Mouse (Mus musculus) retina, adult 2 months (tissue): ENCODE data around the gene Mansc4.

ENCODE experiments used
- DNase-seq: peaks from one replicate; pipeline ENCODE4 v3.0.0-alpha.2; 2012; ENCODE audit warnings: low read depth, low spot score

Gene Mansc4

DNA sequence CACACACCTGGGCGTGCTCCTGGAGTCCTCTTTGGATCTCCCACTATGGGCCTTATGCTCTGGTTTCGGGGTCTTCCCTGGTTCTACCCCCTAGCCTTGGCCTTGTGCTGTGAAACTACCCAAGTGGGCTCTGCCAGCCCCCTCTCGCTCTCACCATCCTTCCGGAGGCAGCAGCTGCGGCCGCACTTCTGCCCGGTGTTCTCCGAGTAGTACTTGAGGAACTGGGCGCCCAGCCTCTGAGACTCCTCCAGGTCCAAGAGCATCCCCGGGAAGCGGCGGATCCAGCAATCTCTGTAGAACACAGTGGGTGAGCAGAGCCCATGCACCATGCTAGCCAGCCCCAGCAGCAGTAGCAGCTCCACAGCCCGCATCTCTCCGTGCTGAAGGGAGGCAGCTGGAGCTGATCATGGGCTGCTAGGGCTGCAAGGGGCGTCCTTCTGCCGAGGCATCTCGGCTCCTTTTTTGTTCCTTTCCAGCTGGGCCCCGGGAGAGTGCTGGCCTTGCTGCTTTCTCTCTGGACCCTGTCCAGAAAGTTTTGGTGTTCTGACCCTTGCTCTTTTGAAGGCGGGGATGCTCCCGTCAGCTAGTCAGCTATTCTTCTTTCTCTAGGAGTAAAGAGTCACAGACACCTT, at the start of gene Mansc4:
Gene Mansc4 (minus strand): TSS at position 439 of the 632 bp plus-strand sequence.
- DNase-seq: no peak

GRCm38 (mm10) chr6:147127239-147127638, 40.4 kb upstream of the Mansc4 start:
- DNase-seq: no peak

DNA sequence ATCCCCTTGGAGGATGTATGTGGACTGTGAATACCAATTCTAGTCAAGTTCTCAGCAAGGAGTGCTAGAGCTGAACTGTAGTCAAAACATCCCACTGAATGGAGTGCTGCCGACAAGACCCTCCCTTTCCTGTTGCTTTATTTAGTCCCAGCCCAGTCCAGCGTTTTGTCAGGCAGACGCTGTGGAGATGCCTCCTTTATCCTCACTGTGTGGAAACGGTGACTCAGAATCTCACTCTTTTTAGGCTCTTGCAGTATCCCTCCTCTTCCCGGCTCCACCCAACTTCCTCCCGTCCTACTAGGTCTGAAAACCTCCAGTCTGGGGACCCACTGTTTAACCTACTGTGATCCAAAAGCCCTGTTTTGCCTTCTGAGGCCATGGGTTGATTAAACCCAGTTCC, 34.5 kb upstream of the Mansc4 start:
- no peak for DNase-seq

DNA sequence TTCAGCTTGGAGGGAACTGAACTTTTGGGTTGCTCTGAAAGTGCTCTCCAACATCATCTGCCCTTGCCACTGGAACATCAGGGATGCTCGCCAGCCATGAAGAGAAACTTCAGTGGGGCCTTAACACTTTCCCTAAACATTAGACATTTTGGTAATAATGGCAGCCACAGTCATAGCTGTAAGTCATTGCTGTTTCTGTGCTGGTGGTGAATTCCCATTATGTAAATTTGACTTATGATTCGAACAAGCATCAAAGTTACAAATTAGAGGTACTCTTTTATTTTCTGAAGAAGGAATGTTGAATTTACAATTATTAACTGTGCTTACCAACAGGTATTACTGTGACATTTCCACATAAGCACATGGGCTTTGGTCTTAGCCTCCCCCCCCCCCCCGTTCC, 31.4 kb upstream of the Mansc4 start:
- no peak for DNase-seq

DNA sequence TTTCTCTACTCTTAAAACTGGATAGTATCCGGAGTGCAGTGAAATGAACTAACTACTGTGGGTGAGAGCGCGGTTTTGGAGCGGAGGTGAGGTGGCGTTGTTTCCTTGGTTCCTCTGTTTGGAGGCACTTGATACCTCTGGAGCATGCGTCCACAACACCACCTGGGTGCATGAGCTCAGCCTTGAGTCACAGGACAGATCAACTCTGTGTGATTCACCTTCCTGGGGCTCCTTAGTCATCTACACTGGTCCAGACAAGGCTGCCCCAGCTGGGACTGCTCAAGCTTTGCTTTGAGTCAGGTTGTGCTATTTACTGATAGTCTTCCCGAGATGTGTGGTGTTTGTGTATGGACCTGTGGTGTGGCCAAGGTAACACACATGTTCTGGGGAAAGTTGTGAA, 30.9 kb upstream of the Mansc4 start:
- no peak for DNase-seq

- peak; percentile 54 for DNase-seq
Measured at GRCm38 (mm10) chr6:147116579-147116978, 29.7 kb upstream of the Mansc4 start.

DNA sequence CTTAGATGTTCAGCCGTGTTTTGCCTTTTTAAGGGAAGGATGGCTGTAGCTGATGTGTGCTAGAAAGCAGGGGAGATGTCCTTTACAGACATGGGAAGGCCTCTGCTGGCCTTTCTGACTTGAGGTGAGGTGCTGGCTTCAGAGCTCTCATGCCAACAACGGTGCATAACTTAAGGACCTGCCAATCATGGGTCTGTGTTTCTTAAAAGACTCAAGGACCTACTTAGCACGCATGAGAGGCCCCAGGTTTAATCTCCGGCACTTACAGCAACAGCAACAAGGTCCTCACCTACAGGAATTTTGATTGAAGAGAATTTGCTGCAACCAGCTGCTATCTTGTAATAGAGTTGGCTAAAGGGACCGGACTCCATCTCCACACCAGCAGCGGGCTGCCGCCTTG, 22.5 kb upstream of the Mansc4 start:
- DNase-seq: no peak

- DNase-seq: no peak
Measured at GRCm38 (mm10) chr6:147106716-147107115, 19.9 kb upstream of the Mansc4 start.

GRCm38 (mm10) chr6:147105529-147105928, 18.7 kb upstream of the Mansc4 start:
- DNase-seq: no peak

DNA sequence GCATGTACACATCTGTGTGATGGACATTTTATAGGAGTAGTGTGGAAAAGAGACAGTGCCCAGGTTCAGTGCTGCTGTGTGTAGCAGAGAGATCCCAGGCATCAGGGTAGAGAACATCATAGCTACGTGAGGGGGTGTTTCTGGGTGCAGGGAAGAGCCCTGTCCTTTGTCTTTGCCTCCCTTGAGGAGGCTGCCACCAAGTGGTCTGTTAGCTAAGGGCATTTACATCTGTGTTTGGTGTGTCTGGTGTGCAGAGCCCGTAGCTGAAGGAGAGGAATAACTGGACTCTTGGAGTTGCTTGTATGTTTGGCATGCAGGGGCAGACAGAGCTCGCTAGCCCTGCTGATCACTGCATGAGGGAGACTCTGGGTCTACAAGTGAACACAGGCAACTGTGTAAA, 15.5 kb upstream of the Mansc4 start:
- DNase-seq: no peak

GRCm38 (mm10) chr6:147099458-147100277, 12.8 kb upstream of the Mansc4 start:
- DNase-seq: no peak

DNA sequence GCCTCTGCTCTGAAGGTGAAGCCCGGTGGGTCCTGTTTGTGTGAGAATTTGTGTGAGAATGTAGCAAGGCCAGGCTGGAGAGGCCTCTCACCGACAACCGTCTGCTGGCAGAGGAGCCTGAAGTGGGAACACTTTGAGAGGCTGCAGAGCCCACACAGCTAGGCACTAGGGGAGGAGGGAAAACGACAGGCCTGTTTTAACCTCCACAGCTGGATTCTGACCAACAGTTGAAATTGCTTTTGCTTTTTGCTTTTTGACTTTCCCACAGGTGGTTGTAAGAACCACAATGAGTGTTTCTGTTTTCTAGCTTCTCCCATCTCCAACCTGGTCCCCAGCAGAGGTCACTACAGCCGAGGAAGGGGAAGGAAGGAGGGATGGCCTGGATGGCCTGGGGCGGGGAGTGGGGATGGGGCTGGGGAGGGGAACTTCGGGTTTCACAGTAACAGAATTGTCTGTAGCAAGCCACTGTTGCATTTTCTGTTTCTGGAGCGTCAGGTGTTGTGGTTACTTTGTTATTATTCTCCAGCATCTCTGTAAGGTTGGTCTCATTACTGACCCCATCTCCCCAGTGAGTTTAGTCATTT, 10.6 kb upstream of the Mansc4 start:
- no peak for DNase-seq

DNA sequence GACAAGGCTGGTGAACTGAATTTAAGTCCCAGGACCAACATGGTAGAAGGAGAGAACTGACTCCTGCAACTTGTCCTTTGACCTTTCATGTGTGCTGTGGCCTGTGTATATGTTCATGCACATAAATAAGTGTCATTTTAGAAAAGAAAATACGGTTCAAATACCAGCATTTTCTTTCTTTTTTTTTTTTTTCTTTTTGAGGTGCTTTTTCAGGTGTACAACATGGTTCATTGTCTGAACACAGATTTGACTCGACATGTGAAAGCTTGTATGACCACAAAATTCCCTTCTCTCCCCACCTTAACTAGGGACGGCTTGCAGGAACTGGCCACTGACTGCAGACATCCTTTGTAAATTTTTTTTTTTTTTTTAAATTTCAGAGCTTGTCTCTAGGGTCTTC, 10.1 kb upstream of the Mansc4 start:
- no peak for DNase-seq

- DNase-seq: no peak
Measured at GRCm38 (mm10) chr6:147096109-147096508, 9.3 kb upstream of the Mansc4 start.

GRCm38 (mm10) chr6:147094771-147095170, 7.9 kb upstream of the Mansc4 start:
- no peak for DNase-seq

DNA sequence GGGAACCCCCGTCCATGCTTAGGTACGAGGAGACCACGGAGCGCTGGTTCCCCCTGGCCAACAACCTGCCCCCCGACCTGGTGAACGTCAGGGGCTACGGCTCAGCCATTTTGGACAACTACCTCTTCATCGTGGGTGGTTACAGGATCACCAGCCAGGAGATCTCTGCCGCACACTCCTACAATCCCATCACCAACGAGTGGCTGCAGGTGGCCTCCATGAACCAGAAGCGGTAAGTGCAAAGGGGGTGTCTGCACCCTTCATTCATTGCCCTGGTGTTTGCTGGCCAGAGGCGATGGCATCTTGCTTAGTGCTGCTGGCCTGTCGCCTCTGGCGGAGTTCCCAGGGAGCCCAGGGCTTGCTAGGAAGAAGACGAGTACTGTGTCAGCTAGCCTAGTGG, 5.3 kb upstream of the Mansc4 start:
- DNase-seq: no peak

GRCm38 (mm10) chr6:147091136-147092120, 4.6 kb upstream of the Mansc4 start, which contains the start of gene Klhl42:
Klhl42 (plus strand) TSS chr6:147091379.
- DNase-seq: peak; percentile 9

DNA sequence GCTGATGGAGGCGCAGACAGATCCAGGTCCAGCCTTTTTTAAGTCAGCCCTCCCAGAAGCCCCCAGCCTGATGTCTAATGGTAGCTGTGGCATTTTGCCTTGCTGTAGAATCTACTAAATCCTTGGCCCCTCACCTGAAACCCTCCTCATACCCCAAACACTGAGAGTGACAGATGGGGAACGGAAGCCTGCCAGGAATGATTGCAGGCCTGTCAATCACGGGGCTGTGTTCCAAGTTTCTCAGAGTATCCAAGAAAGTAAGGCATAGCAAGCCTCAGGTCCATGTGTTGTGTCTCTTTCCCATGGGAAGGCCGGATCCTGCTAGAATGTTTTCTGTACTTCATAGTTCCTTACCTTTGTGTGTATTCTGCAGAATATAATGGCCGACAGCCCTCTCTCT, 3.4 kb upstream of the Mansc4 start:
- no peak for DNase-seq

DNA sequence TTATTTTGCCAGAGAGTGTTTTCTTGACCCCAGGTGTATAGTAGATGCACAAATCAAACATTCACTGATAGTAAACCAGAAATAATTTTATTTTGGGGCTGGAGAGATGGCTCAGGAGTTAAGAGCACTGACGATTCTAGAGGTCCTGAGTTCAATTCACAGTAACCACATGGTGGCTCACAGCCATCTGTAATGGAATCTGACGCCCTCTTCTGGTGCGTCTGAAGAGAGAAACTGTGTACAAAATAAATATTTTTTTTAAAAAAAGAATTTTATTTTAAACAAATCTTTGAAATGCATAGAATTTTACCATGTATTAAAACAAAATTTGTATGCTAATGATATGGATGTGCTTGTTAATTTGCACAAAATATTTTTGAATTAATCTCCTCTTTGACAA, 1.7 kb upstream of the Mansc4 start:
- no peak for DNase-seq

DNA sequence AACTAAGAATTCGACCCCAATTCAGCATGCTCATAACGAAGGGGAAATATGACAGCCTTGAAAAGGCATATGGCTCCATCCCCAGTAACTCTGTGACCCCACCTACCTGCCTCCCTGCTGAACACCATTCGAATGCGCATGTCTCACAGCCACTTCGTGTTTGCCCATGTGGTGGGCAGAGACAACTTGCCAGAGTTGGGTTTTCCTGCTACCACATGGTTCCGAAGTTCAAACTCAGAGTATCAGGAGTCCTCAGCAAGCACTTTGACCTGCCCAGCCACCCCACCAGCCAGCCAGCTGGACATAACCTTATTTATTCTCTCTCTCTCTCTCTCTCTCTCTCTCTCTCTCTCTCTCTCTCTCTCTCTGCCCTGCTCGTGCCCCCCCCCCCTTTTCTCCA, 904 bp upstream of the Mansc4 start:
- no peak for DNase-seq

DNA sequence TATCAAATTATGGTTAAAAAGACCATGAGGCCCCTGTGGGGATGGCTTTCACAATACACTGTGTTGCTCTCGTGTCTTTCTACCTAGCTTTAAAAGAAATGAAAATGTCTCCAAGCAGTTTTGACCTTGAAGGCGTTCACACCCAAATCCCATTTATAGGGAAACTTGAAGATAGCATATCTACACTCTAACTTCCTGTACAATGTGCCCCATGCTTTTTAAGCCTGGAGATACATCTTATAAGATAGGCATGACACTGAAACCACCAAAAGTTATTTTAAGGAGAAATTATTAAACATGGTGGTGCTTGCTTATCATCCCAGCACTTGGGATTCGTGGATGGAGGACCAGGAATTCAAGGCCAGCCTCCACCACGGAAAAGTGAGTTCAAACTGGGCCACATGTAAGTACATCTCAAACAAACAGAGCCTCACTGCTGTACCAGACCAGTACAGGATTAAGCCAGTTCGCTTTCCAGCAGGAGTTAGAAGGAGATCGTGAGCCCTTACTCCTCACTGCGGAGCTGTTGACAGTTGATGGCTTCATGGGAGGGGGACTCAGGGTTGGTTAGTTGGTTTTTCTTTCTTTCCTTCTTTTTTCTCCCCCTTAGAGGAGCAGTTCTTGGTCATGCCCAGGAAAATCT, 1.3 kb downstream of the Mansc4 start:
- DNase-seq: no peak
